Mouse (Mus musculus): Measurements from ENCODE around the gene Abcc4.
"Not testable (repeated sequence)": the region's sequence is repeated elsewhere in the genome, so short reads cannot be mapped to it uniquely, and the experiment has no call there.

Abcc4 gene

GRCm38 (mm10) chr14:118544493-118544892, 161.5 kb downstream of the Abcc4 start:
- no peak for ATAC-seq (ENCODE audit: insufficient number of reproducible peaks, low FRiP score, low TSS enrichment)

GRCm38 (mm10) chr14:118542947-118543346, 163.1 kb downstream of the Abcc4 start:
- ATAC-seq (ENCODE audit: insufficient number of reproducible peaks, low FRiP score, low TSS enrichment), result no peak

- ATAC-seq (ENCODE audit: insufficient number of reproducible peaks, low FRiP score, low TSS enrichment), result no peak
Observed at GRCm38 (mm10) chr14:118531539-118531938, 174.5 kb downstream of the Abcc4 start.

GRCm38 (mm10) chr14:118514280-118515031, 191.6 kb downstream of the Abcc4 start:
- no peak for ATAC-seq (ENCODE audit: insufficient number of reproducible peaks, low FRiP score, low TSS enrichment)

GRCm38 (mm10) chr14:118511715-118512114, 194.3 kb downstream of the Abcc4 start:
- not testable (repeated sequence) for ATAC-seq (ENCODE audit: insufficient number of reproducible peaks, low FRiP score, low TSS enrichment)

- ATAC-seq (ENCODE audit: insufficient number of reproducible peaks, low FRiP score, low TSS enrichment), result no peak
Observed at GRCm38 (mm10) chr14:118510793-118511192, 195.2 kb downstream of the Abcc4 start.

GRCm38 (mm10) chr14:118510216-118510615, 195.8 kb downstream of the Abcc4 start:
- no peak for ATAC-seq (ENCODE audit: insufficient number of reproducible peaks, low FRiP score, low TSS enrichment)

- ATAC-seq (ENCODE audit: insufficient number of reproducible peaks, low FRiP score, low TSS enrichment), result no peak
Observed at GRCm38 (mm10) chr14:118507829-118508228, 198.2 kb downstream of the Abcc4 start.

- no peak for ATAC-seq (ENCODE audit: insufficient number of reproducible peaks, low FRiP score, low TSS enrichment)
Observed at GRCm38 (mm10) chr14:118506591-118507146, 199.3 kb downstream of the Abcc4 start.

GRCm38 (mm10) chr14:118496767-118497166, 209.3 kb downstream of the Abcc4 start:
- ATAC-seq (ENCODE audit: insufficient number of reproducible peaks, low FRiP score, low TSS enrichment), result no peak

- ATAC-seq (ENCODE audit: insufficient number of reproducible peaks, low FRiP score, low TSS enrichment), result no peak
Observed at GRCm38 (mm10) chr14:118495458-118495857, 210.6 kb downstream of the Abcc4 start.

- ATAC-seq (ENCODE audit: insufficient number of reproducible peaks, low FRiP score, low TSS enrichment), result no peak
Observed at GRCm38 (mm10) chr14:118491708-118492107, 214.3 kb downstream of the Abcc4 start.

GRCm38 (mm10) chr14:118491300-118491699, 214.7 kb downstream of the Abcc4 start:
- ATAC-seq (ENCODE audit: insufficient number of reproducible peaks, low FRiP score, low TSS enrichment), result no peak

GRCm38 (mm10) chr14:118490525-118490924, 215.5 kb downstream of the Abcc4 start:
- no peak for ATAC-seq (ENCODE audit: insufficient number of reproducible peaks, low FRiP score, low TSS enrichment)

- no peak for ATAC-seq (ENCODE audit: insufficient number of reproducible peaks, low FRiP score, low TSS enrichment)
Observed at GRCm38 (mm10) chr14:118486349-118486748, 219.7 kb downstream of the Abcc4 start.

GRCm38 (mm10) chr14:118485646-118486045, 220.4 kb downstream of the Abcc4 start:
- ATAC-seq (ENCODE audit: insufficient number of reproducible peaks, low FRiP score, low TSS enrichment), result no peak

- no peak for ATAC-seq (ENCODE audit: insufficient number of reproducible peaks, low FRiP score, low TSS enrichment)
Observed at GRCm38 (mm10) chr14:118482320-118482719, 223.7 kb downstream of the Abcc4 start.

- no peak for ATAC-seq (ENCODE audit: insufficient number of reproducible peaks, low FRiP score, low TSS enrichment)
Observed at GRCm38 (mm10) chr14:118481779-118482178, 224.2 kb downstream of the Abcc4 start.

GRCm38 (mm10) chr14:118476329-118476728, 229.7 kb downstream of the Abcc4 start:
- no peak for ATAC-seq (ENCODE audit: insufficient number of reproducible peaks, low FRiP score, low TSS enrichment)

- ATAC-seq (ENCODE audit: insufficient number of reproducible peaks, low FRiP score, low TSS enrichment), result no peak
Observed at GRCm38 (mm10) chr14:118475100-118475454, 230.9 kb downstream of the Abcc4 start.

GRCm38 (mm10) chr14:118474226-118475099, 231.6 kb downstream of the Abcc4 start:
- ATAC-seq (ENCODE audit: insufficient number of reproducible peaks, low FRiP score, low TSS enrichment), result no peak

All from cerebellum, adult (tissue).